Mouse (Mus musculus) olfactory bulb, adult 2 months (tissue): ENCODE results near the gene Wnk2.

ENCODE experiments used
- CTCF ChIP-seq: fragments of 200-500 bp; IDR thresholded peaks from 2 replicates; pipeline ENCODE4 v1.5.1; 2012; ENCODE audit warnings: low read depth, mild to moderate bottlenecking, low read length, moderate library complexity; ENCODE audit not compliant: insufficient read depth
- POLR2A ChIP-seq: fragments of 200-500 bp; IDR thresholded peaks from 2 replicates; pipeline ENCODE4 v1.6.1; 2012; ENCODE audit warnings: mild to moderate bottlenecking, low read depth, low read length, moderate library complexity; ENCODE audit not compliant: insufficient read depth

DNA sequence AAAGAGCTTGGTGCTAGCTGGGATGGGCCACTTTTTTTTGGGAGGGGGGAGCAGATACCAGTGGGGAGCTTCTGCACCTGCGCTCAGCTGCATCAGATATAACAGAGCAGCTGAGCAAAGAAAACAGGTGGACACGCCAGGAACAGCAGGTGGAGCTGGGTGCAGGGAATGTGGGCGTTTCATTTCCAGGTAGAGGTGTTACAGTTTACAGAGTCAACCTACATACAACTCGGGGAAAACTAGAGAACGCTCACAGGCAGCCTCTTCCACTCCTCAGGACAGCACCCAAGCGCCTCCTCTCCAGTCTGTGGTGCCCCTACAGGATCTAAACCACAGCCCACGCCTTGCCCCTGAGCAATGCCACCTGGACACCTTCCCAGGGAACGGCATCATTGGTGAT lies 35.2 kb downstream of the Wnk2 start:
- TF ChIP-seq POLR2A (no peak), CTCF (no peak)
